Mouse (Mus musculus) bone marrow macrophage, adult 2 months (primary cell): ENCODE measurements at regions not wholly inside any gene's neighbourhood (a gene's known extent, or its start where the extent isn't known, plus 50 kb on each side); places are given as distances from the start of the nearest gene placed in this dataset.

Source experiments
- CTCF ChIP-seq: IDR thresholded peaks from 2 replicates; pipeline ENCODE4 v1.5.1; 2012; ENCODE audit warnings: low read depth, mild to moderate bottlenecking, low read length, moderate library complexity
- POLR2A ChIP-seq: IDR thresholded peaks from 2 replicates; pipeline ENCODE4 v1.6.1; 2012; ENCODE audit warnings: mild to moderate bottlenecking, low read depth, low read length, borderline replicate concordance

GRCm38 (mm10) chr13:88510850-88511554 is 310.3 kb upstream of the Edil3 start:
- TF ChIP-seq CTCF (no peak), POLR2A (no peak)
